Mouse (Mus musculus) c-Kit-positive CD71-positive TER-119-negative erythroid progenitor cells, embryonic 14.5 days (primary cell): Measurements from ENCODE around the gene Acsl1.
A peak's percentile ranks its signal among the peaks of the same experiment; 100 is the strongest.

Source experiments
- DNase-seq: peaks from one replicate; pipeline ENCODE4 v3.0.0-alpha.2; 2013; ENCODE audit warnings: low read depth

Gene Acsl1

GRCm38 (mm10) chr8:46470792-46471781 lies at the start of gene Acsl1:
Gene Acsl1 (plus strand): TSS chr8:46471037.
- DNase-seq, result peak; percentile 98

DNA sequence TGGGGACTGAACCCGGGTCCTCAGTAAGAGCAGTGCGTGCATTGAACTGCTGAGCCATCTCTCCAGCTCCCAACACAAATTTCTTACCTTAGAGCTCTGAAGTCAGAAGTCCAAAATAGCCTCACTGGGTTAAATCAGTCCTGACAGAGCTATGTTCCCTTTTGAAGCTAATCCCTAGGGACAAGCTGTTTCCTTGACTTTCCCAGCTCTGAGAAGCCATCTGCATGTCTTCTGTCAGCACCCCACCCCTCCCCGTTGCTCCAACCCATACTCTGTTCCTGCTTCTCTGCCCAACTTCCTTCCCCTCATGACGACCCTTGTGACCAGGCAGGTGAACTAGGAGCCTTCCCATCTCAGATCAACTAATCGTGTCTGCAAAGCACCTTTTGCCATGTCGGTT lies 49.3 kb upstream of the Acsl1 start:
- DNase-seq, result no peak

- no peak for DNase-seq
These were observed 42.9 kb upstream of the Acsl1 start for GRCm38 (mm10) chr8:46427940-46428339.

DNA sequence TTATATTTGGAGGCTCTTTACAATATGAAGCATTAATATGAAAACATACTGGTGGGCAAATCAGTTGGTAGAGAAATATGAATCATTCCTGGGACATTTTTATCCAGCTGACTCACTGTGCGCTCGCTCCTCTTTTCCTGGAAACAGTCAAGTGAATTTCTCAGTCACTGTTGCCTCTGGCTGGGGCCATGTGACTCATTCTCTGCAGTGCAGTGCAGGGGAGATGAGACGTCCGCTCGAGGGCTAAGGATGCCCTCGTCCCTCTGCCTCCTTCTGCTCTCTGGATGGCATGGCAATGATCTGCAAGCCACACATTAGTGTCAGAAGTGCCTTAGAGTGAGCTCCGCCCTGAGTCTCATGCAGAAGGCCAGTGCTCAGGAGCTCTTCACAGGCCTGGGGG lies 41.0 kb upstream of the Acsl1 start:
- no peak for DNase-seq

GRCm38 (mm10) chr8:46431921-46432320 lies 38.9 kb upstream of the Acsl1 start:
- DNase-seq, result no peak

DNA sequence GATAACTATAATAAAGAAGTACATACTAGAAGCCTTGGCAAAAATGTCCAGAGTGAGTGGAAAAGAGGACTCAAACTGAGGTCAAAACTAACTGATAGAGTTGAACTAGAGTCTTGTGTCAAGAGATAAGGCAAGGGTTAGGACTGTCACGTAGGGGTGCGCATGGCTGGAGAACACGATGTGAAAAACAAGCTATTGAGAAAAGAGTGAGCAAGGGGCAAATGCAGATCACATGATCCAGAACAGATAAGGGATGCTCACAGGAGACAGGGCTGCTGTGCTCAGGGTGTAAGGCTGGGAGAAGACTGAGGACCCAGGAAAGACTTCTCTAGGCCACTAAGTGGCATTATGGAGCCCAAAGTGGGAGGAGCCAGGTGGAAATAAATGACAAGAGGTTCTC lies 38.3 kb upstream of the Acsl1 start:
- no peak for DNase-seq

- no peak for DNase-seq
These were observed 37.2 kb upstream of the Acsl1 start for GRCm38 (mm10) chr8:46433656-46434055.

- no peak for DNase-seq
These were observed 32.3 kb upstream of the Acsl1 start for GRCm38 (mm10) chr8:46438491-46438890.

GRCm38 (mm10) chr8:46445964-46446915 lies 24.6 kb upstream of the Acsl1 start:
- no peak for DNase-seq

GRCm38 (mm10) chr8:46447334-46447733 lies 23.5 kb upstream of the Acsl1 start:
- DNase-seq, result no peak

GRCm38 (mm10) chr8:46448606-46449005 lies 22.2 kb upstream of the Acsl1 start:
- no peak for DNase-seq

DNA sequence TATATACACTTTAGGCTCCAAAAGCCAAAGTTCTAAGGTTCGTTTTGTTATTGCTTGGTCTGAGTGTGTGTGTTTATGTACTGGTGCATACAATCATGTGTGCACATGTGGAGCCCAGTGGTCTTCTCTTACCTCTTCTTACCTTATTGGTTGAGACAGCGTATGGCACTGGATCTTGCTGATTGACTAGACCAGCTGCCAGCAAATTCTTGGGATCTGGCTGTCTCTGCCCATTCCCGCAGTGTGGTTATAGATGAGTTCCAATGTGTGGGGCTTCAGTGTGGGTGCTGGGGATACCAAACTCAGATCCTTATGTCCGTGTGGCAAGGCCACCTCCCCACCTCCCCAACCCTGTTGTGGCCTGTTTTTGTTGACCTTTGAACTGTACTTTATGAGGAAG lies 21.8 kb upstream of the Acsl1 start:
- DNase-seq, result no peak

DNA sequence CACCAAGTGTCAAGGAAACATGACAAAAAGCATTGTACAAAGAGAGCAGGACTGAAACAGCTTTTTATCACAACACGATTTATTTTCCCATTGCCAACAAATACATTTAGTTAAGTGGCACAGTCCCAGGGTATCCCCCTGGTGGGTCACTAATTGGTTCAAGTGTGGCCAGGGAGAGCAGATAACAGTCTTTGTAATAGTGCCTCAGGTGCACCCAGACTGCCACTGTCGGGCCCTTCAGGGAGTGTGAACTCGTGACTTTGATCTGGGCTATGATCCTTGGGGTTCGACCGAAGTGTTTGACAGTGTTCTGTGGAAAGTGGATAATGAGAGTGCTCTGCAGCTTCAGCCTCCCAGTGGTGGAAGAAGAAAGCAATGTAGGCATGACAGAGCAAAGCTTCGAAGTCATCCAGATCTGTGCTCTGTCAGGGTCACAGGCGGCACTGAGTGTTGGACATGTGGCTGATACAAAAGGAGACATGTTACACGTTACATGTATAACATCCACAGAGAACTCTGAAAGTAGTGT lies 21.1 kb upstream of the Acsl1 start:
- no peak for DNase-seq

- no peak for DNase-seq
These were observed 12.5 kb upstream of the Acsl1 start for GRCm38 (mm10) chr8:46458215-46458811.

- no peak for DNase-seq
These were observed 2.4 kb upstream of the Acsl1 start for GRCm38 (mm10) chr8:46468400-46468799.

- no peak for DNase-seq
These were observed 1.6 kb upstream of the Acsl1 start for GRCm38 (mm10) chr8:46469071-46469769.

DNA sequence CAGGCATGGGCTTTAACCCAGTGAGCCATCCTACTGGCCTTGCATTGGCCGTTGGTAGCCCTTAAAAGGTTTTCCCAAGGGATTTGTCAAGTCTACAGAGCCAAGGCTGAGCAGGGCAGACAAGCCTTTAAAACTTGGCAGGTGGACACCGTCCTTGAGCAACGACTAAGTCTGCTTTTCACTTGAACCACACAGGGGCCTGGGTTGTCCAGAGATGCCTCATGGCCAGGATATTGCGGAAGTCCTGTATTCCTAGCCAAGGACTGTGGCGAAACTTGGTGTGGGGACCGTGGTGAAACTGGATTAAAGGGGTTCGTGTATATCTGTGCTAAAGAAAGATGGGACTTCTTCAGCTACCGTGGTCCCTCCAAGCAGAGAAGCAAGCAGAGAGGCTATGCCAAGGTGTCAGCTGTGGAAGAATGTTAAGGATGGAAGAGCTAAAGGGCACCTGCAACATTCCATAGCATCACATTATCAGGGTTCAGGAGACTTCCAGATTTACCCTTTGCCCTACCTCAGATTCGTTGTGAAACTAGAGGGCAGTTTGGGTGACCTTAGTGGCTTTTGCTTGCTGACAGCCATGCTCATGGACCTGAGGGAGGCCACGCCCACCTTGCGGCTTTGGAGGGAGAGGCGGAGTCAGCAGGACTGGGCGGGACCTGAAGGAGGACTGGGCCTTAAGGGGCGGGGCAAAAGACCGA lies 596 bp upstream of the Acsl1 start:
- no peak for DNase-seq

DNA sequence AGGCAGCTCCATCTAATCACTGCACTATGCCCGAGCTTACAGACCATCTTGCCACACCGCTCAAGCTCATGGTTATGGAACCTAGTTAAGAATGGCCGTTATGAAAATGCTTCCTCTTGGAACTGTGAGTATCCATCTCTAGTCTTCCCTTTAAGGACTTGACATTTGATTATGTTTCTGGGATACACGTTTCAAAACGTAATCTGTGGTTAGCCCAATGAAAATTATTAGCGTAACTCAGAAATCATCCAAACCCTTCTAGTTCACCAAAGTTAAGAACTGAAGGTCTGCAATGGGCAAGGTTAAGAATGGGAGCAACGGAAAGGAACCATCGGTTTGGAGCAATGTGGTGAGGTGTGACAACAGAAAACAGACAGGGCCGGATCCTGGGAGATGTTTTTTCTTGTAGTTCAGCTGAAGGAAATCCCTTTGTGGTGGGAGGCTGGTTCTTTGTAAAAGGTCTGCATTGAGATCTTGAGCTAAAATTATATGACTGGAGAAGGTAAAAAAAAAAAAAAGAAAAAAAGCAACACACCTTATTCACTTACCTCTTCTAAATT lies 1.2 kb downstream of the Acsl1 start:
- no peak for DNase-seq

DNA sequence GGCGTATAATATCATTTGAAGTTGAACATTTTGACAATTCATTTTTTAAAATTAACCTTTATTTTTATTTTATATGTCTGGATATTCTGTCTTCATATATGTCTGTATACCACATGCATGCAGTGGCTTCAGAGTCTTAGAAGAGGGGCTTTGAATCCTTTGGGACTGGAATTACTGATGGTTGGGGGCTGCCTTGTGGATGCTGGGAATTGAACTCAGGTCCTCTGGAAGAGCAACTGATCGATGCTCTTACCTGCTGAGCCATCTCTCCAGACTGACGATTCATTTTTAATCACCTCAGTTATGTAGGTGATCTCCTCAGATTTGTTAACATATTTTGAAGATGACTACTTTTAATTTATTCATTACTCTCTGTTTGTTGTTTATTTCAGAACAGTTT lies 3.3 kb downstream of the Acsl1 start:
- no peak for DNase-seq

DNA sequence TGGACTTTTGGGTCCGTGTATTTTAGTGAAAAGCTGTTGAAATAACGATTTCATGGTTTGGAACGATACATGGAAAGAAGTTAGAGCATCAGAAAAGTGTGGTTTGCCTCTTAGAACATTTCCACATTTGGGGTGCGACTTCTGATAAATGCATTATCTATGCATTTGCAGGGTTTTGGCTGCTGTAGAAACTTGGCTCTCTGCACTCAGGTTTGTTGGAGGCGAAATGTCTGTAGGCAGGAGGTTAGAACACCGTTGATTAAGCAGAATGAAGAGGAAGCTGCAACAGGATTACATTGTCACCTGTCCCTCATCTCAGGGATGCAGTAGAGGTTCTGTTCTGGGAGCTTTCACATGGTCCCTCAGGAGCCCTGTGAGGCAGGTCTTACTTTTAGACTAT lies 3.8 kb downstream of the Acsl1 start:
- peak; percentile 75 for DNase-seq
